Mouse (Mus musculus) thymus, adult 2 months (tissue): ENCODE results near the gene Itga4. TPM values are rescaled to one million over a fixed set of nuclear protein-coding genes. Genes with fewer than 3 reads are reported as not detected.

Source experiments
- DNase-seq: peaks from one replicate; pipeline ENCODE4 v3.0.0; 2021
- H3K27ac ChIP-seq: fragments of 200-500 bp; 2 replicates; pipeline ENCODE4 v1.5.1; 2012; ENCODE audit warnings: low read length, control low read depth; ENCODE audit not compliant: control insufficient read depth, insufficient read depth
- H3K27me3 ChIP-seq: fragments of 200-500 bp; 2 replicates; pipeline ENCODE4 v1.6.1; 2012; ENCODE audit warnings: mild to moderate bottlenecking, low read length, moderate library complexity, mixed read lengths; ENCODE audit not compliant: control insufficient read depth, insufficient read depth
- H3K36me3 ChIP-seq: fragments of 200-500 bp; 2 replicates; pipeline ENCODE4 v1.6.1; 2012; ENCODE audit warnings: mild to moderate bottlenecking, low read length, moderate library complexity; ENCODE audit not compliant: control insufficient read depth, insufficient read depth
- H3K4me1 ChIP-seq: fragments of 200-500 bp; replicated peaks from 2 replicates; pipeline ENCODE4 v1.6.1; 2012; ENCODE audit warnings: low read length; ENCODE audit not compliant: control insufficient read depth, insufficient read depth
- H3K4me3 ChIP-seq: fragments of 200-500 bp; 2 replicates; pipeline ENCODE4 v1.5.1; 2012; ENCODE audit warnings: mild to moderate bottlenecking, low read length, control low read depth, moderate library complexity; ENCODE audit not compliant: control insufficient read depth, insufficient read depth
- CTCF ChIP-seq: fragments of 200-500 bp; IDR thresholded peaks from 2 replicates; pipeline ENCODE4 v1.5.1; 2012; ENCODE audit warnings: mild to moderate bottlenecking, control low read depth, low read length, moderate library complexity, borderline replicate concordance; ENCODE audit not compliant: control insufficient read depth, poor library complexity, insufficient read depth; ENCODE audit errors: extremely low read depth
- POLR2A ChIP-seq: fragments of 200-500 bp; IDR thresholded peaks from 2 replicates; pipeline ENCODE4 v1.6.1; 2012; ENCODE audit warnings: mild to moderate bottlenecking, low read length, control low read depth, moderate library complexity; ENCODE audit not compliant: control insufficient read depth, poor library complexity, insufficient read depth; ENCODE audit errors: extremely low read depth
- WGBS: fragments of 180-500 bp; shearing (Covaris S2); methylation state at CpG from one replicate; pipeline ENCODE4 v1.1.7; 2018; 5-methylcytosine and 5-hydroxymethylcytosine counted together
- polyA plus RNA-seq: library from polyadenylated mRNA; depleted of rRNA; stranded (reverse); fragments of >200 nt; gene quantifications from 2 replicates; pipeline ENCODE4 v1.2.3, GENCODE M21; 2012

The Itga4 gene
- polyA plus RNA-seq, 1 experiment = 27.5 TPM

DNA sequence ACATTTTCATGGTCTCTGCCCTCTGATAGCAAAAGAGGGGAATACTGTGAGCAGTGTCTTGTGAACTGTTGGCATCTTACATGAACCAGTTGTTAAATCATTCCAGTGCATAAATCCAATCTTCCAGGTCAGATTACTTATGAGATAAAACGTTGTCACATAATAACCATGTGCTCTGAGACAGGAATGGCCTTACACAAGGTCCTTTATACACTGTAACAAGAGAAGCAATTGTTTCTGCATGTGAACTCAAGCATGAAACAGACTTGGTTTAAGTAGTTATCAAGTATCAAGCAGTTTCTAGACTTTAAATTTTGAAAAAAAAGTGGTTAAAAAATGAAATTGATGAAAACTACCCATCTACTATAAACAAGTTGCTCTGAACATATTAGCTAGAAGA lies 4.7 kb upstream of the Itga4 start:
- 77% methylated on average over 1 of the region's 1 CpGs for WGBS
- TF ChIP-seq POLR2A = no peak
- no peak for DNase-seq
- Histone ChIP-seq H3K36me3 (no peaks in the 10 kb centered on the region), H3K27ac (no peak overlapping the region), H3K27me3 (no peaks in the 10 kb centered on the region), H3K4me3 (no peak overlapping the region), H3K4me1 (peaks cover 27% of the 10 kb centered on the region)

DNA sequence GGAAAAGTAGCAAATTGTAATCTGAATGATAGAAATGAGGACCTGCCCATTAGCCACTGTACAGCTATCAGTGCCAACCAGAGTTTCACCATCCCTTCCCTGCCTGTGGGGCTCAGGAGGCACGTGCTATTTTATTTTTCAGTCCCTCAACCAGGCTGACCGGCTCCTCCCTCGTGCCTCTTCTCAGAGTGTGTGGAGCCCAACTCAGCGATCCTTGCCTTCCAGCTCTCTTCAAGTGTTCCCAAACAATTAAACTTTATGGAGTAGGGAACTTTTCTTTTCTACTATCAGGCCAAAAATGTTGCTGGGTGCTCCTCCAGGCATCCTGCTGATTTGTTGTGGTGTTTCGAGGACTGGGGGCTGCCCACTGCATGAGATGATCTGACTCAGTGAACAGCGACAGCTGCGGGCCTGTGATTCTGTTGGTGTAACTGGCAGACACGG lies 1.4 kb upstream of the Itga4 start:
- 11% methylated on average over 8 of the region's 8 CpGs for WGBS
- TF ChIP-seq POLR2A = no peak
- no peak for TF ChIP-seq CTCF
- DNase-seq = peak; percentile 34
- no peaks in the 10 kb centered on the region for H3K36me3 ChIP-seq
- peak overlapping the region; percentile 41 for H3K27ac ChIP-seq
- H3K4me1 ChIP-seq = peaks cover 19% of the 10 kb centered on the region
- H3K4me3 ChIP-seq = no peak overlapping the region
- no peaks in the 10 kb centered on the region for H3K27me3 ChIP-seq

DNA sequence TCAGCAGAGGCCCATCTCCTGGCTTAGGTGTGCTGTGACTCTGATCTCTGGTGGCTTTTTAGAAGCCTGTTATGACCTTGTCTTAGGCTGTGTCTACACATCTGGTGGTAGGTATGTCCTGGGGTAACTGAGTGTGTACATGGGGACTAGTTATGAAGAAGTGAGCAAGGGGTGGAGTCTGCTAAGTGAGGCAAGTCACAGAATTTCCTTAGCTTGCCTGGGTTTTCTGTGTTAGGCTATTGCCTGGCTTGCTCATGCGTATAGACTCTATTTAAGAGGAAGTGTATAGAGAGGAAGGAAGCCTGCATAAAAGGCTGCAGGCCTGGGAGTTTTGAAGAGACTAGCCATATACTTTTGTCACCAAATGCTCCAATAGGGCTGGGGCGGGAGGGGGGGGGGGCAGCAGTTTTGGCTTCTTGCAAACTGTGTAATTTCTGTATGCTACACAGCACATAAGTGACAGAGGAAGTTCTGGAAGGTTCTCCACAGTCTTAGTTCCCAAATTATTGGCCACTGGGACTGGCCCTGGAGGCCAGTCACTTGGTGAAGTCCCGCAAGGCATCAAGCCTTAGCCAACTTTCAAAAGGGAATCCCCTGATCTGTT lies 536 bp upstream of the Itga4 start:
- Histone ChIP-seq H3K4me3 (no peak overlapping the region), H3K36me3 (no peaks in the 10 kb centered on the region), H3K27me3 (no peaks in the 10 kb centered on the region), H3K27ac (peak overlapping the region; percentile 93), H3K4me1 (peaks cover 19% of the 10 kb centered on the region)
- TF ChIP-seq CTCF (no peak), POLR2A (no peak)
- peak; percentile 63 for DNase-seq
- WGBS = 3% methylated on average over 3 of the region's 3 CpGs

DNA sequence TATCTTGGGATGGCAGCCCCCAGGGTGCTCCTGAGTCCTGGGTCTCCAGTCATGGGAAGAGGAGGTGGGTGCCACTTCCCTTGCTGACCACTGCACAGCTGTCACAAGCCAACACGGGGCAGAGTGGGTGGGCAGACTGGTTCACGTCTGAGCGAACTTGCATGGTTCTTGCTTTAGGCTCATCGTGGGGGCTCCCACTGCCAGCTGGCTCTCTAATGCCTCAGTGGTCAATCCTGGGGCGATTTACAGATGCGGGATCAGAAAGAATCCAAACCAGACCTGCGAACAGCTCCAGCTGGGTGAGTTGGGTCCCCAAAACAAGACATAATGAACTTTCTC lies 744 bp downstream of the Itga4 start:
- H3K27ac ChIP-seq = peak overlapping the region; percentile 69
- under 1% methylated on average over 7 of the region's 7 CpGs for WGBS
- H3K27me3 ChIP-seq = no peaks in the 10 kb centered on the region
- H3K4me3 ChIP-seq = peak overlapping the region; percentile 94
- 0 out of 2 replicates have a peak, but pooled peaks have one; percentile 2 for TF ChIP-seq POLR2A
- no peak for TF ChIP-seq CTCF
- peaks cover 21% of the 10 kb centered on the region for H3K4me1 ChIP-seq
- H3K36me3 ChIP-seq = 0 out of 2 replicates have a peak, but pooled peaks cover 4% of the 10 kb centered on the region
- no peak for DNase-seq

DNA sequence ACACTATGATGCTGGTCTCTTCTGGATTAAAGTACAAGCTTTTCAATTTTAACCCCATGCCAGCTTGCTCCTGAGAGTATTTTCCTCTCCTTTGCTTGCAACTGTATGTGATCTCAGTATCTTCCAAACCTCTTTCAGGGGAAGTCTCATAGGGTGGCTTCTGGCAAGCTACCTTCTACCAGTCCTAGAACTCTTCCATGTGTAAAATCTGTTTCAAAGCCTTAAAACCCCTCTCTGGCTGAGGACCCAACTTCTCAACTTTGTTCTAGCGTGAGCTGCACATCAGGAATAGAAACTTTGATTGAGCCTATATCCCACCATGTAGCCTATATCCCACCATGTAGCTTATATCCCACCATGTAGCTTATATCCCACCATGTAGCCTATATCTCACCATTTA lies 1.1 kb downstream of the Itga4 start:
- Histone ChIP-seq H3K4me3 (peak overlapping the region; percentile 94), H3K27ac (peak overlapping the region; percentile 69)

DNA sequence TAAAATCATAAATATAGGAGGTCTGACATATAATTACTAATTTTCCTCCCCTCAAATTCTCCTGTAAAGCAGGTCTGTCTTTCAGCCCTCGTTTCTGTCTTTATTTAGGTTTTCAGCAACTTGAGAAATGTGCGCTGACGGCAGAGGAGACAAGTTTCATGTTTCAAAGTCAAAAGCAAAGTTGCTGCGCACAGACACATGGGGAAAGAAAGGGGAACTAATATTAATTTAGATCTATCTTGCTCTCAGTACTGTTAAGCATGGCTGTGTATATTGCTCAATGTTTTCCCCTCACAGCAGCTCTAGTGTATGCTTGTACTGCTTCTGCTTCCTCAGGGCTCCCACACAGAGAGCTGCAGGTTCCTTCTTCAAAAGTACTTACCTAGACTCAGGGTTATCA lies 1.7 kb downstream of the Itga4 start:
- Histone ChIP-seq H3K36me3 (0 out of 2 replicates have a peak, but pooled peaks cover 4% of the 10 kb centered on the region), H3K27me3 (no peaks in the 10 kb centered on the region), H3K4me1 (peaks cover 18% of the 10 kb centered on the region), H3K4me3 (no peak overlapping the region), H3K27ac (no peak overlapping the region; the same call in 1 of the 2 replicates)
- WGBS = 1% methylated on average over 4 of the region's 4 CpGs
- TF ChIP-seq POLR2A = no peak
- TF ChIP-seq CTCF = no peak
- no peak for DNase-seq

More for the DNA sequence above, 1.1 kb downstream of the Itga4 start:
- WGBS = 5% methylated on average over 1 of the region's 1 CpGs
- DNase-seq = no peak
- H3K4me1 ChIP-seq = peaks cover 21% of the 10 kb centered on the region
- H3K27me3 ChIP-seq = no peaks in the 10 kb centered on the region
- TF ChIP-seq CTCF = no peak
- 0 out of 2 replicates have a peak, but pooled peaks cover 4% of the 10 kb centered on the region for H3K36me3 ChIP-seq

DNA sequence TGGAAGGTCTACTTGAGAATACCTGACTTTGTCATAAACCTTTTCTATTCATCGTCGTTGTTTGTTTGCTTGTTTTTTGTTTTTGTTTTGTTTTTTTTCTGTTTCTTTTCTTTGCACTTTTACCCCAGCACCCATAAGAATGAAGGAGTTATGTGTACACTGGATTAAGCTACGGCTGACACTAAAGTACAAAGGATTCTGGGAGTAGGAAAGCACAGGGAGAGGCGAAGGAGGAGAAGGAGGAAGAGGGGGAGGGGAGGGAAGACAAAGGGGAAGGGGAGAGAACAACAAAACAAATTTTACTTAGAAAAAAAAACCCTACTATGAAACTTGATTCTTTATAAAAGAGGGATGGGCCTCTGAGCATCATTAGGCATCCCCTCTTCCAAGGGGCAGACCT lies 2.2 kb downstream of the Itga4 start:
- DNase-seq = no peak
- Histone ChIP-seq H3K4me3 (peak overlapping the region; percentile 23; the same call in 1 of the 2 replicates), H3K36me3 (0 out of 2 replicates have a peak, but pooled peaks cover 4% of the 10 kb centered on the region), H3K27me3 (no peaks in the 10 kb centered on the region), H3K27ac (peak overlapping the region; percentile 47; the same call in 1 of the 2 replicates), H3K4me1 (peaks cover 15% of the 10 kb centered on the region)
- TF ChIP-seq CTCF (no peak), POLR2A (no peak)
- 10% methylated on average over 4 of the region's 4 CpGs for WGBS
